In genomic region chr10:42994331-42994782, GRCm38 (mm10) we compare ENCODE assay signal across 8 mouse cellular contexts.
DNase-seq lines count a peak whose midpoint lies in the region; ATAC-seq and TF ChIP-seq lines count a peak whose summit lies in the region.

No protein-coding gene starts in this region.

- no peaks in the 10 kb centered on the region for H3K9me3 ChIP-seq in lung, embryonic 14.5 days (ENCODE audit: low read depth, low read length)
- H3K9me3 ChIP-seq in embryonic facial prominence, embryonic 14.5 days (ENCODE audit: control insufficient read depth, low read length), result no peaks in the 10 kb centered on the region
- no peaks in the 10 kb centered on the region for H3K9me3 ChIP-seq in neural tube, embryonic 14.5 days (ENCODE audit: control insufficient read depth, low read length)

- TF ChIP-seq CTCF in lung, embryonic 14.5 days (IDR thresholded peaks at IDR 0.05; ENCODE audit: low read depth), result no peak

- no peaks in the 10 kb centered on the region for H3K36me3 ChIP-seq in lung, embryonic 14.5 days (ENCODE audit: insufficient read depth)
- H3K36me3 ChIP-seq in embryonic facial prominence, embryonic 14.5 days (ENCODE audit: control insufficient read depth, insufficient read depth, low read length), result no peaks in the 10 kb centered on the region
- no peaks in the 10 kb centered on the region for H3K36me3 ChIP-seq in neural tube, embryonic 14.5 days (ENCODE audit: control insufficient read depth, insufficient read depth, low read length)

- peak overlapping the region; percentile 48 for H3K4me2 ChIP-seq in lung, embryonic 14.5 days
- peak overlapping the region; percentile 41; the same call in 1 of the 2 replicates for H3K4me2 ChIP-seq in embryonic facial prominence, embryonic 14.5 days (ENCODE audit: low read depth, low read length)
- H3K4me2 ChIP-seq in neural tube, embryonic 14.5 days (ENCODE audit: low read depth, low read length), result peak overlapping the region; percentile 16; the same call in 1 of the 2 replicates

- H3K27ac ChIP-seq in lung, embryonic 14.5 days (ENCODE audit: low read depth), result no peak overlapping the region; the same call in 1 of the 2 replicates
- peak overlapping the region; percentile 69 for H3K27ac ChIP-seq in embryonic facial prominence, embryonic 14.5 days (replicated peaks; ENCODE audit: low read depth, low read length)
- H3K27ac ChIP-seq in neural tube, embryonic 14.5 days (ENCODE audit: low read depth, low read length), result no peak overlapping the region

- H3K4me1 ChIP-seq in lung, embryonic 14.5 days (ENCODE audit: insufficient read depth), result peaks cover 16% of the 10 kb centered on the region
- H3K4me1 ChIP-seq in embryonic facial prominence, embryonic 14.5 days (ENCODE audit: control insufficient read depth, insufficient read depth, low read length), result peaks cover 22% of the 10 kb centered on the region
- H3K4me1 ChIP-seq in neural tube, embryonic 14.5 days (ENCODE audit: control insufficient read depth, insufficient read depth, low read length), result peaks cover 10% of the 10 kb centered on the region

- ATAC-seq in lung, embryonic 14.5 days (ENCODE audit: insufficient read depth), result no peak
- peak; percentile 27 for ATAC-seq in embryonic facial prominence, embryonic 14.5 days (ENCODE audit: low read depth)
- no peak for ATAC-seq in neural tube, embryonic 14.5 days (ENCODE audit: low read depth)

- 16% methylated on average over 13 of the region's 13 CpGs for whole genome bisulfite sequencing in lung, embryonic 14.5 days
- 18% methylated on average over 13 of the region's 13 CpGs for WGBS in embryonic facial prominence, embryonic 14.5 days
- WGBS in neural tube, embryonic 14.5 days, result 24% methylated on average over 13 of the region's 13 CpGs

- H3K4me3 ChIP-seq in lung, embryonic 14.5 days (ENCODE audit: low read depth, low read length), result no peak overlapping the region
- no peak overlapping the region for H3K4me3 ChIP-seq in embryonic facial prominence, embryonic 14.5 days (ENCODE audit: low read depth, low read length)
- H3K4me3 ChIP-seq in neural tube, embryonic 14.5 days (ENCODE audit: low read depth, low read length), result no peak overlapping the region

- H3K9ac ChIP-seq in lung, embryonic 14.5 days, result no peak overlapping the region; the same call in 1 of the 2 replicates
- no peak overlapping the region for H3K9ac ChIP-seq in embryonic facial prominence, embryonic 14.5 days (ENCODE audit: low read depth, low read length)
- no peak overlapping the region for H3K9ac ChIP-seq in neural tube, embryonic 14.5 days (replicated peaks; ENCODE audit: low read depth, low read length)

- DNase-seq in lung, embryonic 14.5 days, result peak; percentile 41
- no peak for DNase-seq in lung, postnatal 36 days
- peak; percentile 61 for DNase-seq in embryonic facial prominence, embryonic 14.5 days (ENCODE audit: low spot score)
- DNase-seq in kidney, adult 9 months, result peak; percentile 58
- DNase-seq in yolk sac, embryonic 10.5 days (ENCODE audit: low spot score), result no peak
- DNase-seq in Muller cell, postnatal 12 days (ENCODE audit: inconsistent ontology term), result no peak
- DNase-seq in adrenal gland, adult 2 months, result no peak

- no peaks in the 10 kb centered on the region for H3K27me3 ChIP-seq in lung, embryonic 14.5 days (ENCODE audit: insufficient read depth, low read length)
- no peaks in the 10 kb centered on the region for H3K27me3 ChIP-seq in embryonic facial prominence, embryonic 14.5 days (replicated peaks; ENCODE audit: control insufficient read depth, insufficient read depth, low read length)
- H3K27me3 ChIP-seq in neural tube, embryonic 14.5 days (ENCODE audit: control insufficient read depth, insufficient read depth, low read length), result no peaks in the 10 kb centered on the region

Comparison
In these comparisons a context has a peak if more than half of its experiments do, and no peak if none do; other contexts are left out.
1. DNase-seq: peak in lung, embryonic 14.5 days (single experiment), embryonic facial prominence, embryonic 14.5 days (single experiment) and kidney, adult 9 months (single experiment); none in lung, postnatal 36 days (single experiment), yolk sac, embryonic 10.5 days (single experiment), Muller cell, postnatal 12 days (single experiment) and adrenal gland, adult 2 months (single experiment).
2. Peak in every context shown above with its lines, with median percentiles within 50 percentile points of each other: H3K4me2 ChIP-seq.